Mouse (Mus musculus): Measurements from ENCODE around the gene Olfr1423.

- TF ChIP-seq USF1 (IDR thresholded peaks at IDR 0.05; ENCODE audit: low read depth) (no peak), MAX (IDR thresholded peaks at IDR 0.05) (no peak), CTCF (IDR thresholded peaks at IDR 0.05; ENCODE audit: control insufficient read depth, insufficient read depth, insufficient read length) (no peak), MYOD1 (IDR thresholded peaks at IDR 0.05; ENCODE audit: control insufficient read depth, insufficient read length, low read depth) (no peak), CEBPB (IDR thresholded peaks at IDR 0.05; ENCODE audit: low read depth) (no peak)
These were observed 48.6 kb downstream of the Olfr1423 start for GRCm38 (mm10) chr19:11992441-11993029.
